Mouse (Mus musculus): Measurements from ENCODE around the gene Hcls1.

Gene Hcls1

DNA sequence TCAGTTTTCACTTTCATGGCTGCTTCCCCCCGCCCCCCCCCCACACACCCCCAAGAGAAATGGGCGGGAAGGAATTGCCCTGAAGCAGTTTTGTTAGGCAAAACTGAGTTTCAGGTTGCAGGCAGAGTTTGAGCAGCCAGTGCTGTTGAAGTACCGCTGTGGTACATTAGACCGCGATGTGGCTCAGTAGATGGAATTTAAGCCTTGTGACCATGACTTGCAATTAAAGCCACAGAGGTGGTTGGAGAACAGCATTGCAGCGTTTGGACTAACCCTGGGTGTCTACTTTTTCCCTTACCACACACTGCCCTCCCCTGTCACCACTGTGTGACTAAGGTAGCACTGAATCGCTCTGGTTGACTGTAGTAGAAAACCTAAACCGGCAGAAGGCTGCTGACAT lies 54.7 kb downstream of the Hcls1 start:
- DNase-seq (ENCODE audit: low read depth), result no peak

DNA sequence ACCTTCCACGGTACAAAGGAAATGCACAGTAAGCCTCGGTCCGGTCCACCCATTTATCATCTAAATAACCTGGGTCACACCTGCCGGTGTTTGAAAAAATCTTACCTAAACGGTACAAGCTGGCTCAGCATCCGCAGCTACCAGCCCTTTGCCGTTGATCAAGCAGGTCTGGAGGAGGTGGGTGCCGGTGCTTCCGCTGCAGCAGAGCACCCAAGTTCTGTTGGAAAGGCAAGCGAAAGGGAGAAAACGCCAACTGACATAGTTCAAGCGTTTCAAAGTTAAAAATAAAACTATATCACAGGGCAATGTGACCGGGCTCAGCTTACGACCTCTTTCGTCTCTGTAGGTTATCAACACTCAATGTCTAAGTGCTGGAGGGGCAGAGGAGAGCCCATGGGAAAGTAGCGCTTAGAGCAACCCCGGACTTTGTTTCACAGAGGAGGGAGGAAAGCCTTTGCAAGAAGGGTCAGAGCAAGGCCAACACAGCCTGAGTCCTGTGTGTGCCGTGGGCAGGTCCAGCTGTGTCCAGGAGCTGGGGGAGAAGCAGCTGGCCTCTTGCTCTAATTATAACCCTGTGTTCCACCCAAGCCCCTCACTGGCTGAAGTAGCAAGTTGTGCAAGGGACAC lies 55.3 kb downstream of the Hcls1 start, which contains the start of gene Fbxo40:
Fbxo40 (minus strand) TSS at position 469 of the 627 bp plus-strand sequence.
- DNase-seq (ENCODE audit: low read depth), result no peak

DNA sequence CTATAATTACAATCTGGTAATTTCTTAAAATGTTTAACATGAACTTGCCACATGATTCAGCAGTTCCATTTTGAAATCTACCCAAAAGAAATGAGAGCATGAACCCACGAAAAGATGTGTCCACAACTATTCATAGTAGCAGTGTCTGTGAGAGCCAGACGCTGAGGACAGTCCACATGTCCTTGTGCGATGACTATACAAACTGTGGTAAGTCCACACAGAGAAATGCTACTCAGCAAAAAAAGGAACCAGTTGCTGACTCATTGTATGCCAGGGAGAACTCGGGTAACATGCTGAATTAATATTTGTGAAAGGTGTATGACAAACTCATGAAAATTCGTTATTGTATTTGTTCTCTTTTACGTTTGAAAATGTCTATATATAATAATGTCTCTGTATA lies 62.9 kb downstream of the Hcls1 start:
- no peak for DNase-seq (ENCODE audit: low read depth)

DNA sequence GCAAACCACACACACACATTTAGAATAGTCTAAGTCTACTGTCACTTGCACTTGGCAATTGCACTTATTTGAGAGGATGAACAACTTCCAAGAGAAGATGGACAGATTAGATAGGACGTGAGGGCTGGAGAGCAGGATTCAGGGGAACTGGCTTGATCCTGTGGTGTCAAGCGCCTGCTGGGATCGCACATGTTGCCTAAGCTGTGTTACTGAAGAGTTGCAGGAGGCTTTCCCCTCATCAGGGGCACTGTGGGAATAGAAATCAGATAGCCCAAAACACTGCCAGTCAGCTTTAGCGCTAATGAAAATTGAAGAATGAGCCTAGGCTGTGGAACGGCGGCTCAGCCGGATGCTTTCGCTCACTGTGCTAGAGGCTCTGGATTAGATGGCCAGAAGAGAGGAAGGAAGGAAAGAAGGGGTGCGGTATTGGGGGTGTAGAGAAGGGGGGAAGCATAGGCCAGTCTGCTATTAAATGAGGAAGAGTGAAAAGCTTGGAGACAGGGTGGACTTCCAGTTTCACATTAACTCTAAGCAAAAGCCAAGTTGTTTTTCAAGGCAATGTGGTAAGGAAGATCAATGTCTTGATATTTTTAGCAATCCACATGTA lies 64.7 kb downstream of the Hcls1 start:
- DNase-seq (ENCODE audit: low read depth), result no peak

DNA sequence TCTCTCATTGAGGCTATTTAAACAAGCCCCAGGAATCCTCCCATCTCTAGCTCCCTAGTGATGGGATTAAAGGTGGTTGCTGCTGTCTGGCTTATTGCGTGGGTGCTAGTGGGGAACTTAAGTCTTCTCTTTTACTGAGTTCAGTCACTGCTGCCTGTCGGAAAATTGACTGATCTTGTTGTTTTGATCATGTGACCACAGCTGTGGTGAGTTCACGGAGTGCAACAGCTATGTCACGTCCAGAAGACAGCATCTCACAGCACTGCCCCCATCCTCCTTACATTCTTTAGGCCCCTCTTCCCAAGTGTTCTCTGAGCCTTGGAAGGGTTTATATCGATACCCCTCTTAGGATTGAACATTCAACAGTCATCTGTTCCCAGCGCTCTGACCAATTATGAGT lies 74.5 kb downstream of the Hcls1 start:
- no peak for DNase-seq (ENCODE audit: low read depth)

DNA sequence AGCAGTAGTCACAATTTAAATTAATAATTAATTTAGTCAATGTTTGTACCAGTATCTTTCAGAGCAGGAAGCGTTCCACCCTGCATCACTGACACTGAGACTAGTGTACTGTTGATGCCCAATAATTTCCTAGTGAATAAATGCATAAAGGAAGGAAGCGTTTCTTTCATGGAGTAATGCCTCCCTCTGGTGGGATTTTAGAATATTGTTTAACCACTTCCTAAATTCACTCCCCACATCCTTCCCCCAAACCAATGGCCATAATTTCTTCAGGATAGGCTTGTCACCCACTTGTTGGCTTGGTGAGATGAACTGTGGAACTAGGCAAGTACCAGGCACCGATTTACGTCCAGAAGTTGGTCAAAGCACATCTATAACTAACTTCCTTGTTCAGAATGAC lies 75.6 kb downstream of the Hcls1 start:
- peak; percentile 65 for DNase-seq (ENCODE audit: low read depth)

DNA sequence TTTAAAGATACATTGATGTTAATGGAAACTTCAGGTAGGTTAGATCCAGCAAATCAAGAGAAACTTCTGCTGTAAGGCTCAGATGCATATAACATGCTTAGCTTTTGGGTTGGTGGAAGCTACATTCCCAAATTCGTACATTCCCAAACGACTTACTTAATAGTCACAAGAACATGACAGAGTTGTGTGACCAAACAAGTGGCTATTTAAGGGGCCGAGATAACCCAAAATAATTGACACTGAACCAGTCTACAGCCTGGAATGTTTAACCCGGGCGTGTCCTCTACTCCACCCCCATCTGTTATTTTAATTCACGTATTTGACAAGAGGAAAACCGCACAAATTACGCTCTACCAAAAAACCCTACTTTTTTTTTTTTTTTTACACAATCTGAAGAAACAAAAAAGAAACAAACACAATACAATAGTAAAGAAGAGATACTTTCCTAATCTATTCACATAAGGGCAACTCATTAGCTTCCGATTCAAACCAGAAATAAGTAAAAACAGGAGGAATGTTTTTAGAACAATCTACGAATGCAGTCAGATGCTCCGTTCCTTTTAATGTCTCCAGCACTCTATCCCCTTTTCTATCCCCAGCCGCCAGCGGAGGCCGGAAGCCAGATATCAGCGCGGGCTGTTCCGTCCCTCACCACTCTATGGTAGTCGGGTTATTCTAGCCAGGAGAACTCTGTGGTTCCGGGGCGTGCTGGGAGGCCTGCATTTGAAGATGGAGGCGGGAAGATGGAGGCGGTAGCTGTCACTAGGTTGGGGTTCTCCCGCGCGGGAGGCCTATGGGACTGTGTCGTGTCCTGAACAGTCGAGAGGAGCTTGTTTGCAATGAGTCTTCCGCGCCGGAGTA lies 76.5 kb downstream of the Hcls1 start, which contains the start of gene Polq:
Polq (plus strand) TSS at position 726 of the 861 bp plus-strand sequence.
- DNase-seq (ENCODE audit: low read depth), result peak; percentile 94

DNA sequence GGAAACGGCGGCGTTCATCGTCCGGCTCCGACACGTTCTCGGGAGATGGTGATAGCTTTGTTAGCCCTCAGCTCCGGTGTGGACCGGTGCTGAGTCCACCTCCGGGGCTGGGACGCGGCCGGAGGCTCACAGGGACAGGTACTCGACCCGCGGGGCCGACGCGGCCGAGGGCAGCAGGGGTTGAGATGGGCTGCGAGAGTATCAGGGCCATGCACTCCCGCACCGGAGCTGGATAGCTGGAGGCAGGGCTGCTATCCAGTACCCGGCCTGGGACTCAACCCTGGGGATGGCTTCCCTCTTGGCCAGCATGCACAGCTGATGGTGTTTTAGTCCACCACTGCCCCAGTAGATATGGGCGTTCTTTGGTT lies 77.1 kb downstream of the Hcls1 start:
- DNase-seq (ENCODE audit: low read depth), result no peak

DNA sequence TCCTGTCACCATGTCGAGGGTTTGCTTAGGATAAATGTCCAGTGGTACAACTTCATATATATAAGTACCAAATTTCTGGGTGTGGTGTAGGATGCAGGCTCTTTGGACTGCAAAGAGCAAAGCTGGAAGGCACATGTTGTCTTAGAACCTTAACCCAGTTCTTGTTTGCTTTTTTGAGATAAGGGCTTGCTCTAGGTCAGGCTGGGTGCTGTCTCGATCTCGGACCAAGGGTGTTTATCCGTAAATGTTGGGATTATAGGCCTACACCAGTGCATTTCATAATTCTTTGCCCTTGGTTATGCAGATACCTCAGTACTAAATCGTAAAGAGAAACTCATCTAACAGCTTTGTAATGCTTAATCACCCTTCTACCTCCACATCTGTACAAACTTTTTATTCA lies 77.6 kb downstream of the Hcls1 start:
- DNase-seq (ENCODE audit: low read depth), result peak; percentile 14
